Mouse (Mus musculus): ENCODE data around the gene Dhx37. TPM values are rescaled to one million over a fixed set of nuclear protein-coding genes. Genes with fewer than 3 reads are reported as not detected.

The Dhx37 gene
- total and polyA plus RNA-seq, 3 experiments, result 27.4 to 549 (median 55.3) TPM

DNA sequence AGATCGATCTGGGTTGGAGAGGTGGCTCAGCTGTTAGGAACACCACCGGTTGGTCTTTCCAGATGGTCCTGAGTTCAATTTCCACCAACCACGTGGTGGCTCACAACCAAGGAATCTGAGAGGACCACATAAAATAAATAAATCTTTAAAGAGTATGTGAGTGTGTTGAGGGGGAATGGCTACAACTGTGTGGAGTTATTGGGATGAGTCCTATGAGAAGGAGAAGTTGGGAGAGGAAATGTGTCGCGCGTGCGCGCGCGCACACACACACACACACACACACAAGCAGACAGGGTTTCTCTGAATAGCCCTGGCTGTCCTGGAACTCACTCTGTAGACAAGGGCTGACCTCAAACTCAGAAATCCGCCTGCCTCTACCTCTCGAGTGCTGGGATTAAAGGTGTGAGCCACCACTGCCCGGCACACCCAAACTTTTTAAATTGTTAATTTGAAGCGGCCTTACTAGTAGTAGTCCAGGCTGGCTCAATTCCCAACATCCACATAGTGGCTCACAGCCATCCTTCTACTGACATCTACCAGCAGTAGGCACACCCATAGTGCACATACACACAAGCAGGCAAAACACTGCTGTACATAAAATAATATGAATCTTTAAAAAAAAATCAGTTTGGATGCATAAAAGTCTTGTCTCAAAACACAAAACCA, 25.9 kb downstream of the Dhx37 start:
- peaks cover 0 to 8% of the 10 kb centered on the region in 2 experiments; a peak in 1 of 4 replicates for H3K4me1 ChIP-seq (ENCODE audit: control insufficient read depth in 1 of 2, insufficient read depth in 2 of 2, low read length in 2 of 2)
- H3K27ac ChIP-seq (ENCODE audit: control insufficient read depth, low read depth, low read length), result peak overlapping the region; percentile 60
- H3K4me3 ChIP-seq (ENCODE audit: control insufficient read depth in 1 of 2, insufficient read depth in 1 of 2, low read depth in 2 of 2, low read length in 2 of 2), result peak overlapping the region; percentile 54 to 72
- no peaks in the 10 kb centered on the region; the same call in 1 of the 2 replicates for H3K79me2 ChIP-seq (ENCODE audit: control insufficient read depth, insufficient read depth, low read length, poor library complexity)
- H3K9ac ChIP-seq (ENCODE audit: control insufficient read depth, low read depth, low read length, poor library complexity, severe bottlenecking), result peak overlapping the region; percentile 38
- peak; percentile 21; the same call in 1 of the 2 replicates for TF ChIP-seq USF1 (IDR thresholded peaks at IDR 0.05; ENCODE audit: low read depth, low read length)
- TF ChIP-seq NRF1 (IDR thresholded peaks at IDR 0.05; ENCODE audit: insufficient read depth, low read depth, low read length, poor library complexity, severe bottlenecking), result peak; percentile 75
- TF ChIP-seq POLR2AphosphoS5 (IDR thresholded peaks at IDR 0.05; ENCODE audit: borderline replicate concordance, low read depth, low read length), result no peak
- TF ChIP-seq MXI1 (IDR thresholded peaks at IDR 0.05; ENCODE audit: low read depth, low read length), result peak; percentile 83
- peak; percentile 71; the same call in 1 of the 2 replicates for TF ChIP-seq MYC (IDR thresholded peaks at IDR 0.05; ENCODE audit: low read depth, low read length)
- TF ChIP-seq GATA1 (IDR thresholded peaks at IDR 0.05; ENCODE audit: low read depth, low read length), result peak; percentile 44; the same call in 1 of the 2 replicates
- TF ChIP-seq CHD1 (IDR thresholded peaks at IDR 0.05; ENCODE audit: low read depth, low read length), result 0 out of 2 replicates have a peak, but pooled peaks have one; percentile 38
- TF ChIP-seq TBP (IDR thresholded peaks at IDR 0.05; ENCODE audit: low read depth, low read length), result 0 out of 2 replicates have a peak, but pooled peaks have one; percentile 44
- TF ChIP-seq MAX (IDR thresholded peaks at IDR 0.05; ENCODE audit: low read length), result peak; percentile 46; the same call in 1 of the 2 replicates
- no peak for TF ChIP-seq POLR2A (IDR thresholded peaks at IDR 0.05; ENCODE audit: control insufficient read depth in 1 of 2, insufficient read depth in 1 of 2, low read depth in 1 of 2, low read length in 2 of 2, poor library complexity in 1 of 2)
- no peak for TF ChIP-seq E2F4 (IDR thresholded peaks at IDR 0.05; ENCODE audit: borderline replicate concordance, low read depth, low read length)
- TF ChIP-seq TAL1 (IDR thresholded peaks at IDR 0.05; ENCODE audit: low read length), result no peak
- H3K36me3 ChIP-seq (ENCODE audit: control insufficient read depth in 1 of 2, insufficient read depth in 2 of 2, low read length in 2 of 2), result peaks cover 0 to 5% of the 10 kb centered on the region in 2 experiments; a peak in 1 of 4 replicates
- H3K27me3 ChIP-seq (ENCODE audit: control insufficient read depth in 1 of 2, insufficient read depth in 2 of 2, low read length in 2 of 2), result no peaks in the 10 kb centered on the region
- H3K9me3 ChIP-seq (replicated peaks; ENCODE audit: insufficient read depth, low read length), result no peaks in the 10 kb centered on the region
- peak; percentile 83 for DNase-seq (ENCODE audit: low read depth, low spot score)

DNA sequence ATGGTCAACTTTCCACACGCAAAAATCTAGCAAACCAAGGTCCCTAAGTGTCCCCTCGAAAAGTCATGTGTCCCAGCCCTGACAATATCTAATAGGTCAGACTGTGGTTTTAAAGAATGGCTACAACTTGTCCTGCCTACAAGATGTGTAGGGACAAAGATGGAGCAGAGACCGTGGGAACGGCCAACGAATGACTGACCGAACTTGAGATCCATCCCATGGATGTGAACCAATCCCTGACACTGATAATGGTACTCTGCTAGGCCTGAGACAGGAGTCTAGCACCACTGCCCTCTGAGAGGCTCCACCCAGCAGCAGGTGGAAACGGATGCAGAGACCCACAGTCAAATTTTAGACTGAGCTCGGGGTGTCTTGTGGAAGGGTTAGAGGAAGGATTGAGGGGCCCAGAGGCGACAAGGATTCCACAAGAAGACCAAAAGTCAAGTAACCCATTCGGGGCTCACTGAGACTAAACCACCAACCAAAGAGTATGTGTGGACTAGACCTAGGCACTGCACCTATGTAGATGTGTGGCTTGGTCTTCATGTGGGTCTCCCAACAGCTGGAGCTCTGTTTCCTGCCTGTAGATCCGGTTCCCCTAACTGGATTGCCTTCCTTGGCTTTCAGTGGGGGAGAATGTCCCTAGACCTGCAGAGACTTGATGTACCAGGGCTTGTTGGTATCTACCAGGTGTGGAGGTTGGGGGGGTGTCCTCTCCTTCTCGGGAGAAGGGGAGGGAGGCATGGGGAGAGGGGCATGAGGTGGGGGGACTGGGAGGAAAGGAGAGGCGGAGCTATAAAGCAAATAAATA, 26.7 kb downstream of the Dhx37 start:
- no peak for TF ChIP-seq ZNF384 (IDR thresholded peaks at IDR 0.05; ENCODE audit: low read depth, low read length)
- TF ChIP-seq ELF1 (IDR thresholded peaks at IDR 0.05; ENCODE audit: low read depth, low read length), result no peak
- TF ChIP-seq TBP (IDR thresholded peaks at IDR 0.05; ENCODE audit: low read depth, low read length), result 0 out of 2 replicates have a peak, but pooled peaks have one; percentile 2
- no peak for TF ChIP-seq CTCF (IDR thresholded peaks at IDR 0.05 in 2 of 3, conservative IDR thresholded peaks at IDR 0.05 in 1 of 3; ENCODE audit: control insufficient read depth in 1 of 3, insufficient read depth in 1 of 3, low read depth in 2 of 3, low read length in 3 of 3, poor library complexity in 1 of 3, severe bottlenecking in 1 of 3)
- TF ChIP-seq SIN3A (IDR thresholded peaks at IDR 0.05; ENCODE audit: low read length), result peak; percentile 26; the same call in 1 of the 2 replicates
- Histone ChIP-seq H3K79me2 (ENCODE audit: control insufficient read depth, insufficient read depth, low read length, poor library complexity) (no peaks in the 10 kb centered on the region; the same call in 1 of the 2 replicates), H3K9ac (ENCODE audit: control insufficient read depth, low read depth, low read length, poor library complexity, severe bottlenecking) (peak overlapping the region; percentile 70), H3K27me3 (ENCODE audit: control insufficient read depth in 1 of 2, insufficient read depth in 2 of 2, low read length in 2 of 2) (no peaks in the 10 kb centered on the region), H3K4me3 (ENCODE audit: control insufficient read depth in 1 of 2, insufficient read depth in 1 of 2, low read depth in 2 of 2, low read length in 2 of 2) (peak overlapping the region; percentile 72 to 91), H3K9me3 (replicated peaks; ENCODE audit: insufficient read depth, low read length) (no peaks in the 10 kb centered on the region), H3K4me1 (ENCODE audit: control insufficient read depth in 1 of 2, insufficient read depth in 2 of 2, low read length in 2 of 2) (peaks cover 0 to 8% of the 10 kb centered on the region in 2 experiments; a peak in 1 of 4 replicates), H3K27ac (ENCODE audit: control insufficient read depth, low read depth, low read length) (no peak overlapping the region), H3K36me3 (ENCODE audit: control insufficient read depth in 1 of 2, insufficient read depth in 2 of 2, low read length in 2 of 2) (peaks cover 0 to 5% of the 10 kb centered on the region in 2 experiments; a peak in 1 of 4 replicates)
- peak; percentile 68 for DNase-seq (ENCODE audit: low read depth, low spot score)

Data from MEL (cell line).